Mouse (Mus musculus): ENCODE measurements around the gene Gtf2ird1. TPM values are rescaled to one million over a fixed set of nuclear protein-coding genes. Genes with fewer than 3 reads are reported as not detected.

Gene Gtf2ird1
- polyA plus RNA-seq (2012; rRNA removed) = 22.4 and 24.0 TPM in 2 replicates

DNA sequence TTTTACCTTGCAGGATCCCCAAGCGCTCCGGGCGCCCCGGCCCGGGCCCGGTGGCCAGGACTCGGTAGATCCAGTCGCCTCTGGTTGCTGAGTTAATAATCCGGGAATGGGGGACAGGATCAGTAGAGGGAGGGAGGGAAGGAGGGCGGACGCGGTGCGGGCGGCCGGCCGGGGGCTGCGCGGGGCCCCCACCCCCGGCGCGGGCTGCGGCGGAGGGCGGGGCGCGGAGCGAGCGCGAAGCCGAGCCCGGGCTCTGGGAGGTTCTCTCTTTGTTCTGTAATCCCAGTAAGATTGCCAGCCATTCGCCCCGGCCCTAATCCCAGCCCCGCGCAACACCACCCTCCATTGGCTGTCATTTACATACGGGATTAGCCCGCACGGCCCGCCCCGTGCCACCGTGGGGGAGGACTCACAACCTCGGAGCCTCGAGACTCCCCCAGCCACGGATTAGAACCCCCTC, at the start of gene Gtf2ird1:
Gtf2ird1 (minus strand) TSS at position 214 of the 460 bp plus-strand sequence.
- Histone ChIP-seq H3K36me3 (ENCODE audit: control insufficient read depth, insufficient read depth, low read length) (no peaks in the 10 kb centered on the region), H3K27ac (ENCODE audit: insufficient read depth, low read depth, low read length) (peak within 1 kb of the TSS; percentile 69), H3K4me1 (ENCODE audit: control insufficient read depth, insufficient read depth, low read length) (peaks cover 2% of the 10 kb centered on the region; the same call in 1 of the 2 replicates), H3K4me3 (ENCODE audit: insufficient read depth, low read depth, low read length) (peak within 1 kb of the TSS; percentile 53), H3K27me3 (replicated peaks; ENCODE audit: control insufficient read depth, insufficient read depth, low read length) (no peaks in the 10 kb centered on the region)
- TF ChIP-seq POLR2A (IDR thresholded peaks at IDR 0.05; ENCODE audit: low read depth, low read length) = no peak
- TF ChIP-seq CTCF (conservative IDR thresholded peaks at IDR 0.05; ENCODE audit: insufficient read depth, insufficient read length, low read depth, low read length) = no peak
- 1% methylated on average over 44 of the region's 44 CpGs for WGBS
- DNase-seq = peak; percentile 89

DNA sequence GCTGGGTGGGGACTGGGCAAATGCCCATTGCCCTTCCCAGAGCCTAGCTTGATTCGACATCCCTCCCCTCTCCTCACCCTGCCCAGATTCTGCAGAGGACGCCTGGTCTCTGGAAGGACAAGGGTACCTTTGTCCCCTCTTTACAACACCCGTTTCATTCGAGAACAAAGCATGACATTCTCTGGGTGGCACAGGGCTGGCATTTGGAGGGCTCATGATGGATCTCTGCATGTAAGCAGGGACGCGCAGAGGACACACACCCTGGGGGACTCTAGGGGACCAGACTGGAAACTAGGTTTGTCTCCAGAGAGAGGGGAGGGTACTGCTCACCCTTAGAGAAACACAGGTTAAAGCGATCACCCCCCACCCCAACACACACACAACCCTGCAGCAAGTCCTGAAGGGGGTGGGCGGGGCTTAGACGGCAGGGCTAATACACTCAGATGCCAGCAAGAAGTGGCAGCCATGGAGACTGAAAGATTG, 49.3 kb upstream of the Gtf2ird1 start:
- Histone ChIP-seq H3K27ac (ENCODE audit: insufficient read depth, low read depth, low read length) (no peak overlapping the region), H3K36me3 (ENCODE audit: control insufficient read depth, insufficient read depth, low read length) (peaks cover 2% of the 10 kb centered on the region), H3K4me1 (ENCODE audit: control insufficient read depth, insufficient read depth, low read length) (no peaks in the 10 kb centered on the region), H3K4me3 (ENCODE audit: insufficient read depth, low read depth, low read length) (no peak overlapping the region), H3K27me3 (replicated peaks; ENCODE audit: control insufficient read depth, insufficient read depth, low read length) (no peaks in the 10 kb centered on the region)
- TF ChIP-seq POLR2A (IDR thresholded peaks at IDR 0.05; ENCODE audit: low read depth, low read length) = no peak
- TF ChIP-seq CTCF (conservative IDR thresholded peaks at IDR 0.05; ENCODE audit: insufficient read depth, insufficient read length, low read depth, low read length) = no peak
- no peak for DNase-seq
- WGBS = 84% methylated on average over 9 of the region's 9 CpGs

- 95% methylated on average over 18 of the region's 18 CpGs for WGBS
- Histone ChIP-seq H3K27ac (ENCODE audit: insufficient read depth, low read depth, low read length) (no peak overlapping the region), H3K36me3 (ENCODE audit: control insufficient read depth, insufficient read depth, low read length) (peaks cover 2% of the 10 kb centered on the region), H3K4me1 (ENCODE audit: control insufficient read depth, insufficient read depth, low read length) (no peaks in the 10 kb centered on the region), H3K4me3 (ENCODE audit: insufficient read depth, low read depth, low read length) (no peak overlapping the region), H3K27me3 (replicated peaks; ENCODE audit: control insufficient read depth, insufficient read depth, low read length) (no peaks in the 10 kb centered on the region)
- TF ChIP-seq POLR2A (IDR thresholded peaks at IDR 0.05; ENCODE audit: low read depth, low read length) = no peak
- TF ChIP-seq CTCF (conservative IDR thresholded peaks at IDR 0.05; ENCODE audit: insufficient read depth, insufficient read length, low read depth, low read length) = no peak
- no peak for DNase-seq
Observed at GRCm38 (mm10) chr5:134502591-134502990, 46.1 kb upstream of the Gtf2ird1 start.

- peaks cover 2% of the 10 kb centered on the region for H3K36me3 ChIP-seq (ENCODE audit: control insufficient read depth, insufficient read depth, low read length)
- no peak overlapping the region for H3K27ac ChIP-seq (ENCODE audit: insufficient read depth, low read depth, low read length)
- no peak overlapping the region for H3K4me3 ChIP-seq (ENCODE audit: insufficient read depth, low read depth, low read length)
- no peaks in the 10 kb centered on the region for H3K27me3 ChIP-seq (replicated peaks; ENCODE audit: control insufficient read depth, insufficient read depth, low read length)
- H3K4me1 ChIP-seq (ENCODE audit: control insufficient read depth, insufficient read depth, low read length) = no peaks in the 10 kb centered on the region
- no peak for DNase-seq
- TF ChIP-seq POLR2A (IDR thresholded peaks at IDR 0.05; ENCODE audit: low read depth, low read length) = no peak
- TF ChIP-seq CTCF (conservative IDR thresholded peaks at IDR 0.05; ENCODE audit: insufficient read depth, insufficient read length, low read depth, low read length) = peak; percentile 48; the same call in 1 of the 2 replicates
- WGBS = 61% methylated on average over 9 of the region's 9 CpGs
Observed at GRCm38 (mm10) chr5:134501453-134501852, 44.9 kb upstream of the Gtf2ird1 start.

GRCm38 (mm10) chr5:134500681-134501080, 44.2 kb upstream of the Gtf2ird1 start:
- TF ChIP-seq POLR2A (IDR thresholded peaks at IDR 0.05; ENCODE audit: low read depth, low read length) (no peak), CTCF (conservative IDR thresholded peaks at IDR 0.05; ENCODE audit: insufficient read depth, insufficient read length, low read depth, low read length) (no peak)
- 89% methylated on average over 3 of the region's 3 CpGs for WGBS
- Histone ChIP-seq H3K4me1 (ENCODE audit: control insufficient read depth, insufficient read depth, low read length) (no peaks in the 10 kb centered on the region), H3K36me3 (ENCODE audit: control insufficient read depth, insufficient read depth, low read length) (peaks cover 2% of the 10 kb centered on the region), H3K27ac (ENCODE audit: insufficient read depth, low read depth, low read length) (no peak overlapping the region), H3K27me3 (replicated peaks; ENCODE audit: control insufficient read depth, insufficient read depth, low read length) (no peaks in the 10 kb centered on the region), H3K4me3 (ENCODE audit: insufficient read depth, low read depth, low read length) (no peak overlapping the region)
- DNase-seq = no peak

GRCm38 (mm10) chr5:134500062-134500461, 43.5 kb upstream of the Gtf2ird1 start:
- H3K36me3 ChIP-seq (ENCODE audit: control insufficient read depth, insufficient read depth, low read length) = peaks cover 2% of the 10 kb centered on the region
- DNase-seq = peak; percentile 69

GRCm38 (mm10) chr5:134497026-134497425, 40.5 kb upstream of the Gtf2ird1 start:
- 97% methylated on average over 5 of the region's 5 CpGs for WGBS
- H3K36me3 ChIP-seq (ENCODE audit: control insufficient read depth, insufficient read depth, low read length) = no peaks in the 10 kb centered on the region

More at GRCm38 (mm10) chr5:134500062-134500461, 43.5 kb upstream of the Gtf2ird1 start:
- Histone ChIP-seq H3K4me1 (ENCODE audit: control insufficient read depth, insufficient read depth, low read length) (no peaks in the 10 kb centered on the region), H3K27me3 (replicated peaks; ENCODE audit: control insufficient read depth, insufficient read depth, low read length) (no peaks in the 10 kb centered on the region), H3K27ac (ENCODE audit: insufficient read depth, low read depth, low read length) (no peak overlapping the region), H3K4me3 (ENCODE audit: insufficient read depth, low read depth, low read length) (no peak overlapping the region)
- WGBS = 72% methylated on average over 4 of the region's 4 CpGs
- TF ChIP-seq POLR2A (IDR thresholded peaks at IDR 0.05; ENCODE audit: low read depth, low read length) (no peak), CTCF (conservative IDR thresholded peaks at IDR 0.05; ENCODE audit: insufficient read depth, insufficient read length, low read depth, low read length) (peak; percentile 64)

More at GRCm38 (mm10) chr5:134497026-134497425, 40.5 kb upstream of the Gtf2ird1 start:
- DNase-seq = no peak
- TF ChIP-seq CTCF (conservative IDR thresholded peaks at IDR 0.05; ENCODE audit: insufficient read depth, insufficient read length, low read depth, low read length) (no peak), POLR2A (IDR thresholded peaks at IDR 0.05; ENCODE audit: low read depth, low read length) (no peak)
- Histone ChIP-seq H3K4me3 (ENCODE audit: insufficient read depth, low read depth, low read length) (no peak overlapping the region), H3K4me1 (ENCODE audit: control insufficient read depth, insufficient read depth, low read length) (no peaks in the 10 kb centered on the region; the same call in 1 of the 2 replicates), H3K27me3 (replicated peaks; ENCODE audit: control insufficient read depth, insufficient read depth, low read length) (no peaks in the 10 kb centered on the region), H3K27ac (ENCODE audit: insufficient read depth, low read depth, low read length) (no peak overlapping the region)
